Mouse (Mus musculus): ENCODE measurements at regions not wholly inside any gene's neighbourhood (a gene's known extent, or its start where the extent isn't known, plus 50 kb on each side); places are given as distances from the start of the nearest gene placed in this dataset.
A peak's percentile ranks its signal among the peaks of the same experiment; 100 is the strongest.

- no peak for DNase-seq (ENCODE audit: low read depth, low spot score)
These were observed 338.9 kb upstream of the Ptbp2 start for GRCm38 (mm10) chr3:120123155-120123554.

- DNase-seq (ENCODE audit: low read depth, low spot score), result no peak
These were observed 299.1 kb upstream of the Ptbp2 start for GRCm38 (mm10) chr3:120083171-120083932.

GRCm38 (mm10) chr3:120073528-120073927, 289.3 kb upstream of the Ptbp2 start:
- no peak for DNase-seq (ENCODE audit: low read depth, low spot score)

- DNase-seq (ENCODE audit: low read depth, low spot score), result no peak
These were observed 281.4 kb upstream of the Ptbp2 start for GRCm38 (mm10) chr3:120065714-120066113.

- peak; percentile 41 for DNase-seq (ENCODE audit: low read depth, low spot score)
These were observed 280.7 kb upstream of the Ptbp2 start for GRCm38 (mm10) chr3:120064854-120065480.

GRCm38 (mm10) chr3:120062264-120062663, 278.0 kb upstream of the Ptbp2 start:
- DNase-seq (ENCODE audit: low read depth, low spot score), result no peak

- no peak for DNase-seq (ENCODE audit: low read depth, low spot score)
These were observed 275.7 kb upstream of the Ptbp2 start for GRCm38 (mm10) chr3:120059959-120060358.

- no peak for DNase-seq (ENCODE audit: low read depth, low spot score)
These were observed 271.2 kb upstream of the Ptbp2 start for GRCm38 (mm10) chr3:120055216-120056154.

- DNase-seq (ENCODE audit: low read depth, low spot score), result no peak
These were observed 263.0 kb upstream of the Ptbp2 start for GRCm38 (mm10) chr3:120047238-120047637.

GRCm38 (mm10) chr3:120037526-120037925, 253.3 kb upstream of the Ptbp2 start:
- no peak for DNase-seq (ENCODE audit: low read depth, low spot score)

GRCm38 (mm10) chr3:120019826-120020683, 235.8 kb upstream of the Ptbp2 start:
- DNase-seq (ENCODE audit: low read depth, low spot score), result no peak

GRCm38 (mm10) chr3:120015376-120015775, 231.1 kb upstream of the Ptbp2 start:
- DNase-seq (ENCODE audit: low read depth, low spot score), result no peak

GRCm38 (mm10) chr3:120011861-120012260, 227.6 kb upstream of the Ptbp2 start:
- peak; percentile 33 for DNase-seq (ENCODE audit: low read depth, low spot score)

GRCm38 (mm10) chr3:120008110-120008509, 223.8 kb upstream of the Ptbp2 start:
- no peak for DNase-seq (ENCODE audit: low read depth, low spot score)

- no peak for DNase-seq (ENCODE audit: low read depth, low spot score)
These were observed 220.3 kb upstream of the Ptbp2 start for GRCm38 (mm10) chr3:120004588-120004987.

GRCm38 (mm10) chr3:120000281-120000680, 216.0 kb upstream of the Ptbp2 start:
- no peak for DNase-seq (ENCODE audit: low read depth, low spot score)

GRCm38 (mm10) chr3:119996258-119996988, 212.2 kb upstream of the Ptbp2 start:
- peak; percentile 31 for DNase-seq (ENCODE audit: low read depth, low spot score)

- peak; percentile 74 for DNase-seq (ENCODE audit: low read depth, low spot score)
These were observed 211.5 kb upstream of the Ptbp2 start for GRCm38 (mm10) chr3:119995781-119996180.

- no peak for DNase-seq (ENCODE audit: low read depth, low spot score)
These were observed 203.1 kb upstream of the Ptbp2 start for GRCm38 (mm10) chr3:119987245-119987852.

GRCm38 (mm10) chr3:119977349-119977748, 193.1 kb upstream of the Ptbp2 start:
- no peak for DNase-seq (ENCODE audit: low read depth, low spot score)
